Mouse (Mus musculus) right cerebral cortex, postnatal 25 days (tissue): ENCODE data around the gene Emx1.

Source experiments
- DNase-seq: peaks from one replicate; pipeline ENCODE4 v3.0.0; 2022

Emx1 gene

GRCm38 (mm10) chr6:85232045-85232444 lies 44.8 kb downstream of the Emx1 start:
- no peak for DNase-seq

- no peak for DNase-seq
These were observed 45.8 kb downstream of the Emx1 start for GRCm38 (mm10) chr6:85232836-85233623.

GRCm38 (mm10) chr6:85234796-85235195 lies 47.6 kb downstream of the Emx1 start:
- no peak for DNase-seq

- DNase-seq = peak; percentile 47
These were observed 49.8 kb downstream of the Emx1 start for GRCm38 (mm10) chr6:85237001-85237400.

GRCm38 (mm10) chr6:85237595-85238337 lies 50.5 kb downstream of the Emx1 start:
- peak; percentile 66 for DNase-seq

GRCm38 (mm10) chr6:85239044-85239489 lies 51.8 kb downstream of the Emx1 start:
- DNase-seq = peak; percentile 51

GRCm38 (mm10) chr6:85249821-85250220 lies 62.6 kb downstream of the Emx1 start:
- no peak for DNase-seq

- no peak for DNase-seq
These were observed 63.6 kb downstream of the Emx1 start for GRCm38 (mm10) chr6:85250811-85251241.

- DNase-seq = no peak
These were observed 65.2 kb downstream of the Emx1 start for GRCm38 (mm10) chr6:85252251-85253058.

GRCm38 (mm10) chr6:85253275-85253674 lies 66.0 kb downstream of the Emx1 start:
- DNase-seq = no peak
